Mouse (Mus musculus): ENCODE results near the gene Hoxb7. TPM values are rescaled to one million over a fixed set of nuclear protein-coding genes. Genes with fewer than 3 reads are reported as not detected.

The Hoxb7 gene
- polyA plus RNA-seq (2014; fragmentation: Nextera tagmentation; extraction: Ambion mirVana) = 0.36 TPM in 1 of 2 replicates, not detected in the other

DNA sequence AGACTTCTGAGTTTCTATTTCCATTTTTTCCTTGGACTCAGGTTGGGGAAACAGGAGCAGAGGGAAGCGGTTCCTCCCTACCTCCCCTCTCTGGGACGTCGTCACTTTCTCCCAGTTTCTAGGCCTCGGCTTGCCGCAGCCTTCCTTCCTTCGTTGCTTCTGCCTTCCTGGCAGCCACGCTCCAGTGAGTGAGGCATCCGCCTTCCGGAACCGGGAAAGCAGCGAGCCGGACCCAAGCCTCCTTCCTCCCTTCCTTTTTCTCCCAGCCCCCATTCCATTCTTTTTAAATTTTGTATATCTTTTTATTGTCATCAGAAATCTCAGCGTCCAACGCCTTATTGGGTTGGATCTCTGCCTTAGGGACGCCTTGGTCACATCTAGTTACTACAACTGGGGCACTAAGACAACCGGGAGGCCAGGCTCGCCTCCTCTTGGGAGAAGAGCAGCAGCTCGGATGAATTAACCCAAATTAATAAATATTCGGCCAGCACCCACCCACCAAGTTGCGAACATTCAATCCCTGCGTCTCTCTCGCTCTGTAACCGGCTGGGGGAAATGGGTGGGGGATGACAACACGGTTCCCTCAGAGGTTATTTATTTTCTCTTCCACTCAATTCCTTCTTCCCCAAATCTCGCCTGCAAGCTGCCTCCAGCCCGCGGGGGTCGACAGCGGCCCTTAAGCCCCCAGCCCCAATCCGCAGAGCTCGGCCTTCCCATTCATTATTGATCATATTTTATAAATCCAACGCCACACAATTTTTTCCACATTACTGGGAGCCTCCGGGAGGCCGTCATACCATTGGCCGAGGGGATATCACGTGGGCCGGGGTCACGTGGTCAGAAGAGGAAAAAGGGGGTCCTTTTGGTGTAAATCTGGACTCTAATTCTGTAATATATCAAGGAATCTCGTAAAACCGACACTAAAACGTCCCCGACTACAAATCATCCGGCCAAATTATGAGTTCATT lies at the start of gene Hoxb7:
Gene Hoxb7 (plus strand): TSS at position 853 of the 968 bp plus-strand sequence.
- Histone ChIP-seq H3K27ac (replicated peaks in 1 of 2; ENCODE audit: control insufficient read depth in 1 of 2, insufficient read depth in 1 of 2, low read depth in 2 of 2, low read length in 2 of 2) (no peak within 1 kb of the TSS), H3K4me1 (ENCODE audit: control insufficient read depth in 2 of 2, insufficient read depth in 2 of 2, low read length in 2 of 2) (peaks cover 0 to 15% of the 10 kb centered on the region in 2 experiments; a peak in 3 of 4 replicates), H3K4me2 (ENCODE audit: low read length) (peak within 1 kb of the TSS; percentile 41), H3K9me3 (ENCODE audit: control insufficient read depth, low read length) (no peaks in the 10 kb centered on the region), H3K36me3 (ENCODE audit: control insufficient read depth, insufficient read depth, low read length) (no peaks in the 10 kb centered on the region), H3K9ac (ENCODE audit: low read length) (no peak within 1 kb of the TSS), H3K27me3 (ENCODE audit: control insufficient read depth, insufficient read depth, low read length) (peaks cover 99% of the 10 kb centered on the region), H3K4me3 (ENCODE audit: control insufficient read depth in 1 of 2, insufficient read depth in 1 of 2, low read depth in 1 of 2, low read length in 2 of 2) (peak within 1 kb of the TSS; percentile 0 to 24; a peak in 2 of 4 replicates)
- no peak for ATAC-seq (ENCODE audit: insufficient number of reproducible peaks, insufficient read depth, low FRiP score, low read depth)
- WGBS = 1% methylated on average over 43 of the region's 43 CpGs

DNA sequence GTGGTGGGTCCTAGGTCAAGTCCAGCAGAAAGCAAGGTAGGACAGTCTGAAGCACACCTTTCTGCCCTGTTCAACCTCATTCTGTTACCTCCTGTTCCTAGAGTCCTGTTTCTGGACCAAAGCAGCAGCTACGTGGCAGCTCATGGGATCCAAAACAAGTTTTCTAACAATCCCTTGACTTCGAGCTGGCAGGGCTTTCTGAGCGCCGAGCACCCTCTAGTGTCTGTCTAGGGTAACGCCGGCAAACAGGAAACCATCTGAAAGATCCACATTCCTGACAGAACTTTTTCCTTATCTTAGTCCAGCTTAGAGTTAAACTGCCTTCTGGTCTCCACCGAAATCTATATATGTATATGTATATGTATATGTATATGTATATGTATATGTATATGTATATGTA lies 46.2 kb upstream of the Hoxb7 start:
- WGBS = 3% methylated on average over 7 of the region's 7 CpGs
- no peaks in the 10 kb centered on the region for H3K36me3 ChIP-seq (ENCODE audit: control insufficient read depth, insufficient read depth, low read length)
- ATAC-seq (ENCODE audit: insufficient number of reproducible peaks, insufficient read depth, low FRiP score, low read depth) = no peak
- no peak overlapping the region for H3K4me2 ChIP-seq (ENCODE audit: low read length)
- no peaks in the 10 kb centered on the region for H3K9me3 ChIP-seq (ENCODE audit: control insufficient read depth, low read length)
- H3K27ac ChIP-seq (replicated peaks in 1 of 2; ENCODE audit: control insufficient read depth in 1 of 2, insufficient read depth in 1 of 2, low read depth in 2 of 2, low read length in 2 of 2) = no peak overlapping the region
- no peak overlapping the region for H3K4me3 ChIP-seq (ENCODE audit: control insufficient read depth in 1 of 2, insufficient read depth in 1 of 2, low read depth in 1 of 2, low read length in 2 of 2)
- H3K9ac ChIP-seq (ENCODE audit: low read length) = no peak overlapping the region
- H3K4me1 ChIP-seq (ENCODE audit: control insufficient read depth in 2 of 2, insufficient read depth in 2 of 2, low read length in 2 of 2) = no peaks in the 10 kb centered on the region
- peaks cover 41% of the 10 kb centered on the region for H3K27me3 ChIP-seq (ENCODE audit: control insufficient read depth, insufficient read depth, low read length)

DNA sequence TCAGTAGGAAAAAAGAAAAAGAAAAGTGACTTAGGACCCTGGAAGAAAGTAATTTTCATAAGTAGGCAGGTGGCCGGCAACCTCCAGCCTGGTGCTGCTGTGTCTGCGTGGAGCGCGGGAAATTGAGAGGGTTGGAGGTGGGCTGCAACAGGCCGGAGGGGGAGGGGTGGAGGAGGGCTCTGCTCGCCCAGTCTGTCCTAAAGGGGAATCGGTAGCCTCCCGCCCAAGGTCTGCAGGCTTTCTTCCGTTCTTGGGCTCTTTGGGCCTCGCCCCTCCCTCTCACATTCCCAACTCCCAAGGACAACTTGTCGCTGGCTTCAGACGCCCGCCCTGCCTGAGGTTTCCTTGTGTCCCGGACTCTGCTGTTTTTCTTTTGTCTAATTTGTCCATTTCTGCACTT lies 35.5 kb upstream of the Hoxb7 start:
- Histone ChIP-seq H3K4me3 (ENCODE audit: control insufficient read depth in 1 of 2, insufficient read depth in 1 of 2, low read depth in 1 of 2, low read length in 2 of 2) (no peak overlapping the region), H3K36me3 (ENCODE audit: control insufficient read depth, insufficient read depth, low read length) (no peaks in the 10 kb centered on the region), H3K9ac (ENCODE audit: low read length) (no peak overlapping the region), H3K27me3 (ENCODE audit: control insufficient read depth, insufficient read depth, low read length) (peaks cover 87% of the 10 kb centered on the region), H3K4me1 (ENCODE audit: control insufficient read depth in 2 of 2, insufficient read depth in 2 of 2, low read length in 2 of 2) (no peaks in the 10 kb centered on the region; a peak in 1 of 4 replicates), H3K4me2 (ENCODE audit: low read length) (no peak overlapping the region), H3K27ac (replicated peaks in 1 of 2; ENCODE audit: control insufficient read depth in 1 of 2, insufficient read depth in 1 of 2, low read depth in 2 of 2, low read length in 2 of 2) (no peak overlapping the region), H3K9me3 (ENCODE audit: control insufficient read depth, low read length) (no peaks in the 10 kb centered on the region)
- ATAC-seq (ENCODE audit: insufficient number of reproducible peaks, insufficient read depth, low FRiP score, low read depth) = no peak
- 0% methylated on average over 14 of the region's 14 CpGs for WGBS

- Histone ChIP-seq H3K27ac (replicated peaks in 1 of 2; ENCODE audit: control insufficient read depth in 1 of 2, insufficient read depth in 1 of 2, low read depth in 2 of 2, low read length in 2 of 2) (no peak overlapping the region), H3K4me3 (ENCODE audit: control insufficient read depth in 1 of 2, insufficient read depth in 1 of 2, low read depth in 1 of 2, low read length in 2 of 2) (no peak overlapping the region), H3K4me2 (ENCODE audit: low read length) (no peak overlapping the region), H3K9me3 (ENCODE audit: control insufficient read depth, low read length) (no peaks in the 10 kb centered on the region), H3K36me3 (ENCODE audit: control insufficient read depth, insufficient read depth, low read length) (no peaks in the 10 kb centered on the region), H3K4me1 (ENCODE audit: control insufficient read depth in 2 of 2, insufficient read depth in 2 of 2, low read length in 2 of 2) (no peaks in the 10 kb centered on the region; a peak in 1 of 4 replicates), H3K9ac (ENCODE audit: low read length) (no peak overlapping the region), H3K27me3 (ENCODE audit: control insufficient read depth, insufficient read depth, low read length) (peaks cover 87% of the 10 kb centered on the region)
- no peak for ATAC-seq (ENCODE audit: insufficient number of reproducible peaks, insufficient read depth, low FRiP score, low read depth)
- 1% methylated on average over 46 of the region's 46 CpGs for WGBS
Observed at GRCm38 (mm10) chr11:96251480-96252031, 34.9 kb upstream of the Hoxb7 start.

- Histone ChIP-seq H3K9ac (ENCODE audit: low read length) (no peak overlapping the region), H3K4me2 (ENCODE audit: low read length) (no peak overlapping the region), H3K4me3 (ENCODE audit: control insufficient read depth in 1 of 2, insufficient read depth in 1 of 2, low read depth in 1 of 2, low read length in 2 of 2) (no peak overlapping the region), H3K4me1 (ENCODE audit: control insufficient read depth in 2 of 2, insufficient read depth in 2 of 2, low read length in 2 of 2) (no peaks in the 10 kb centered on the region; a peak in 1 of 4 replicates), H3K27me3 (ENCODE audit: control insufficient read depth, insufficient read depth, low read length) (peaks cover 88% of the 10 kb centered on the region), H3K27ac (replicated peaks in 1 of 2; ENCODE audit: control insufficient read depth in 1 of 2, insufficient read depth in 1 of 2, low read depth in 2 of 2, low read length in 2 of 2) (no peak overlapping the region), H3K9me3 (ENCODE audit: control insufficient read depth, low read length) (no peaks in the 10 kb centered on the region), H3K36me3 (ENCODE audit: control insufficient read depth, insufficient read depth, low read length) (no peaks in the 10 kb centered on the region)
- no peak for ATAC-seq (ENCODE audit: insufficient number of reproducible peaks, insufficient read depth, low FRiP score, low read depth)
- 4% methylated on average over 12 of the region's 12 CpGs for WGBS
Observed at GRCm38 (mm10) chr11:96252541-96253120, 33.8 kb upstream of the Hoxb7 start.

- no peak overlapping the region for H3K9ac ChIP-seq (ENCODE audit: low read length)
- no peak for ATAC-seq (ENCODE audit: insufficient number of reproducible peaks, insufficient read depth, low FRiP score, low read depth)
- no peaks in the 10 kb centered on the region; a peak in 1 of 4 replicates for H3K4me1 ChIP-seq (ENCODE audit: control insufficient read depth in 2 of 2, insufficient read depth in 2 of 2, low read length in 2 of 2)
- peaks cover 97% of the 10 kb centered on the region for H3K27me3 ChIP-seq (ENCODE audit: control insufficient read depth, insufficient read depth, low read length)
- WGBS = under 1% methylated on average over 11 of the region's 11 CpGs
- no peaks in the 10 kb centered on the region for H3K36me3 ChIP-seq (ENCODE audit: control insufficient read depth, insufficient read depth, low read length)
- H3K4me3 ChIP-seq (ENCODE audit: control insufficient read depth in 1 of 2, insufficient read depth in 1 of 2, low read depth in 1 of 2, low read length in 2 of 2) = no peak overlapping the region
- H3K4me2 ChIP-seq (ENCODE audit: low read length) = no peak overlapping the region
- no peaks in the 10 kb centered on the region for H3K9me3 ChIP-seq (ENCODE audit: control insufficient read depth, low read length)
- no peak overlapping the region for H3K27ac ChIP-seq (replicated peaks in 1 of 2; ENCODE audit: control insufficient read depth in 1 of 2, insufficient read depth in 1 of 2, low read depth in 2 of 2, low read length in 2 of 2)
Observed at GRCm38 (mm10) chr11:96254221-96254620, 32.2 kb upstream of the Hoxb7 start.

- Histone ChIP-seq H3K4me2 (ENCODE audit: low read length) (no peak overlapping the region), H3K4me3 (ENCODE audit: control insufficient read depth in 1 of 2, insufficient read depth in 1 of 2, low read depth in 1 of 2, low read length in 2 of 2) (no peak overlapping the region), H3K36me3 (ENCODE audit: control insufficient read depth, insufficient read depth, low read length) (no peaks in the 10 kb centered on the region), H3K4me1 (ENCODE audit: control insufficient read depth in 2 of 2, insufficient read depth in 2 of 2, low read length in 2 of 2) (no peaks in the 10 kb centered on the region; a peak in 1 of 4 replicates), H3K9ac (ENCODE audit: low read length) (no peak overlapping the region), H3K9me3 (ENCODE audit: control insufficient read depth, low read length) (no peaks in the 10 kb centered on the region), H3K27ac (replicated peaks in 1 of 2; ENCODE audit: control insufficient read depth in 1 of 2, insufficient read depth in 1 of 2, low read depth in 2 of 2, low read length in 2 of 2) (no peak overlapping the region), H3K27me3 (ENCODE audit: control insufficient read depth, insufficient read depth, low read length) (peaks cover 97% of the 10 kb centered on the region)
- 2% methylated on average over 39 of the region's 39 CpGs for WGBS
- no peak for ATAC-seq (ENCODE audit: insufficient number of reproducible peaks, insufficient read depth, low FRiP score, low read depth)
Observed at GRCm38 (mm10) chr11:96255111-96255995, 31.1 kb upstream of the Hoxb7 start.

All from heart, embryonic 14.5 days (tissue).